Mouse (Mus musculus) left cerebral cortex, postnatal 14 days (tissue): ENCODE measurements around the gene Sema4f. TPM values are rescaled to one million over a fixed set of nuclear protein-coding genes. Genes with fewer than 3 reads are reported as not detected.

ENCODE experiments used
- DNase-seq, 2 experiments: peaks; one replicate each; pipeline ENCODE4 v3.0.0; 2021 to 2022; ENCODE audit warnings: low spot score in 2 of 2, mixed read lengths in 1 of 2
- intact Hi-C: fragments of 180-260 bp; cut with DNase I; formaldehyde crosslinking; loops from one replicate; pipeline ENCODE4 v1.15.1; 2025
- long read RNA-seq, 2 experiments: library from polyadenylated mRNA; stranded (forward); transcript quantifications; one replicate each; pipeline ENCODE4 v2.0.0; 2021
- total RNA-seq, 2 experiments: library from RNA; stranded (reverse); gene quantifications; 2 replicates each; pipeline ENCODE4 v1.2.3; 2021

Gene Sema4f
- total RNA-seq, result 10 to 100 TPM; 44.5 to 45.6 TPM
- long read RNA-seq, experiment 1, full-length matches to known transcripts, result 47 of 72 reads
- long read RNA-seq, experiment 1, partial matches to known transcripts, result 6 of 72 reads
- long read RNA-seq, experiment 1, other reads (novel, unspliced or antisense), result 19 of 72 reads
- long read RNA-seq, experiment 2, full-length matches to known transcripts, result 38 of 62 reads
- long read RNA-seq, experiment 2, partial matches to known transcripts, result 5 of 62 reads
- long read RNA-seq, experiment 2, other reads (novel, unspliced or antisense), result 19 of 62 reads

DNA sequence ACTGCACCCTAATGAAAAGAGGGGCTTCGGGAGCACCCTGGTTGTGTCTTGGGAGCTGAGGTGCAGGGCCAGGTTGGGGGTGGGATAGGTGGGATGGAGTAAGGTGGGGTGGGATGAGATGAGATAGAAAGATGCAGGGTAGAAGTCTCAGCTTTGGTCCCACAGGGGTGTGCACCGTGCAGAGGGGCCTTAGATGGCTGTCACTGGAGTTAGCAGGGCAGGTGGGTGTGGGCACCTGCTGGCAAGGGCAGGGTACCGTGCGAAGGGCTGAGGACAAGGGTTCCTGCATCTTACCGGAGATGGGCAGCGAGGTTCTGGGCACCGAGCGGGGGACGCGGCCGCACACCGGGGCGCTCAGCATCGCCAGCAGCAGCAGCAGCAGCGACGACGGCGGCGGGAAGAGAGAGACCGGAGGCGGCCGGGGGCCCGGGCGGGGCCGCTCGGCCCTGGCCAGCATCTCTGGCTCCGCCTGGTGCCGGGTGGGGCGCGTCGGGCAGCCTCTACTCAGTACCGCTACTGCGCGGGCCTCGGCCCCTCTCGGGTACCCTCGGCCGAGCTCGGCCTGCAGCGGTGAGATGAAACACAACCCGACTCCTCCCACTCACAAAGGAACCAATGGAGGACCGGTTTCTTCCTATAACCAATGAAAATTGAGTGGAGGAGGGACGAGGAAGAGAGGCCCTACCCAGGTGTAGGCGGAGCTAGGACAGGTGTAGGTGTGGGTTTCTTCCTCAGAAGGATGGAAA, at the start of gene Sema4f:
TSS of gene Sema4f (minus strand) at position 603 of the 746 bp plus-strand sequence.
- DNase-seq, result peak; percentile 79 to 90
- intact Hi-C loops, result no loop called here

DNA sequence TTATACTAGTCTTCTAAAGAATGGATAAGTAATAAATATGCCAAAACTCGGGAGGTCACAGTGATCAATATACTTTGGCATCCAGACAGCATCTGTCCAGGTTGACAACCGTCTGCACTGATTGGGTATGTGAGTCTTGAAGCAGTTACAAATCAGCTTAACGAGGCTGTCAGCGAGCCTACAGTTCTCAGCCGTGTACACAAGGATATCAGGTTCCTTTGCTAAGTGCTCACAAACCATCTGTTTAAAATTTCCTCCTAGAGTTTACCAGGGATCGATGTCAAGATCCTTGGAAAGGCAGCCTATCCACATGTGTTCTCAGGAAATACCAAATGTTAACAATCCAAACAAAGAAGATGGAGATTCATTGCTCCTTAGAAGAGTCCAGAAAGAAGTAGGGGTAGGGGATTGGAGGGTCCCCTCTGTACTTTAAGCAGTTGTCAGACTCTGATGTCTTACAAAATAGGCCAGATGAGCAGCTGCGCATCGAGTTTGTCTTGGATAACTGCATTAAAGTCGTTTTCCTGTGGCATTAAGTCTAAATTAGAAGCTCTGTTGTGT, 47.9 kb upstream of the Sema4f start:
- no peak for DNase-seq
- intact Hi-C loops, result no loop called here

DNA sequence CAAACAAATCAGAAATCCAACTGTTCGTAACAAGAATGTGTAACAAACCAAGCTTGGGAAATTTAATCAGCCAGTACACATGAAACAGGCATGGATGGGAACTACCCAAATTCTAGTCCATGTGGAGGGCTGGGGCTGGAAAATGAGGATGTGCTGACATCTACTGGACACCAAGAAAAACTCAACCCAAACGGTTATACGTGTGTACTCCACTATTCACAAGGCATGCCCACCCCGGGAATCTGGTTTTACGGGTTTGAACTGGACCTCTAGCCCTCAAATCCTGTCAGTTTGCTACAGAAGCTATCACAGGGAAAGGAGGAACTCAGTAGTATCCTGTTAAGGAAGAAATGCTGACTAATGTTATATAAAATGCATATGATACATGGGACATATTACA, 31.5 kb upstream of the Sema4f start:
- intact Hi-C loops, result loop anchor here (2.0 kb wide), 2 partner anchors 54 to 230 kb away; no protein-coding TSS in a partner anchor
- DNase-seq, result peak; percentile 62 to 76

GRCm38 (mm10) chr6:82969249-82970084, 29.9 kb upstream of the Sema4f start:
- intact Hi-C loops, result loop anchor here (2.0 kb wide), 2 partner anchors 53 to 229 kb away; no protein-coding TSS in a partner anchor
- DNase-seq, result no peak

DNA sequence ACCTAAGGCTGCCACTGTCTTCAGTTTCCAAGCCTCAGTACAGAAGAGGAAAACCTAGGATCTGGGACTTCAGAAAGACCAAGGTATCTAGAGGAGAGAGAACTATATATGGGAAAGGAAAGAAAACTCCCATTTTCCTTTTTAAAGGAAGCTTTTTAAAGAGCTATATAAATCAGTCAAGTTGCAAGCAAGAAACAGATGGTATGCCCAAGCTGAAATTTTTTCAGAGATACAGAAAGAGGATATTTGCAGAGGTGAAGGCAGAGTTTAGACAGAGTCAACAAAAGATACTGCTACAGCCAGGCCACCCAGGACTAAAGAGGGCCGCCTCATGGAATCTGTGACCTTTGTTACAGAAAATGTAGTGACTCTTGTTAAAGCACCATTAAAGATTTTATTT, 22.1 kb upstream of the Sema4f start:
- intact Hi-C loops, result no loop called here
- no peak for DNase-seq

DNA sequence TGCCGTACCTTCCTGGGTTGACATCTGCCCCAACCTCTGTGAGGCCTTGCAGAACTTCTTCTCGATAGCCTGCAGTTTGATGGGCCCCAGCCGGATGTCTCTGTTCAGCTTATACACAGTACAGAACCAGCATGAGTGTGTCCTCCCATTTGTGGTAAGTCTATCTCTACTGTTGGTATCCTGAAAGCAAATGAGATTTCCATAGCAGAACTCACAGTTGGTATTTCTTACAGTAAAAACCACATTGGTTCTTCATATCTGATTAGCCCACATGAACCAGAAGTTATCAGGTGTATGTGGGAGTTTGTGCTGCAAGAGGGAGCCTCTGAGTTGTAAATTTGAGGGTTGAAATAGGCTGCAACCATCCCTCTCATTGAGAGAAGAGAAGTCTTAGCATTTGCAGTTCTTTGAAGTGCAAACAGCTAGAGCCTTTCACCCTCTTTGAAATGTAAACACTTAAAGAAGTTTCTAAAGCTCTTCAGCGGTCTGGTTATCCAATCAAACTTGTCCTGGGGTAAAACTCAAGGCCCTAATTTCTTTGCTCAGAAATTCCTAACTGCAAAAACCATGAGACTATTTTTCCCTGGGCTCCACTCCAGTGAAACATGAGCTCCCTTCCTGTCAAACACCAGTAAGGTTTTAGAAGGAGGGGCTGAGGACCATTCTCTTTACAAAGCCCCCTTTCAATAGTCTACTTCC, 17.1 kb upstream of the Sema4f start:
- intact Hi-C loops, result no loop called here

GRCm38 (mm10) chr6:82946651-82947050, 7.1 kb upstream of the Sema4f start, which contains the start of gene M1ap:
Gene M1ap, plus strand, starts transcription at chr6:82946902.
- DNase-seq, result no peak
- intact Hi-C loops, result no loop called here

More for the DNA sequence above, 17.1 kb upstream of the Sema4f start:
- no peak for DNase-seq

DNA sequence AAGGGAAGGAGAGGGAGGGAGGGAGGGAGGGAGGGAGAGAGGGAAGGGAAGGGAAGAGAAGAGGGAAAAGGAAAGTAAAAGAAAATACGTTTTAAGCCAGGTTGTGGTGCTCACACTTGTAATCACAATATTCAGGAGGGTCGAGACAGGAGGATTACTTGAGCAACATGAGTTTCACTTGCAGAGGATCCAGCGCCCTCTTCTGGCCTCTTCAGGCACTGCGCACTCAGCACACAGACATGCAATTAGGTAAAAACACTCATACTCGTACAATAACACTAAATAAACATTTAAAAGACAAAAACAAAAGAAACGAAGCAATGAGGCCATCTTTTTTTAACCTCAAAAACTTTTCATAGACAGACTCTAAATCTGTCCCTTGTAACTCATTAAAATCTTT, 6.2 kb upstream of the Sema4f start:
- intact Hi-C loops, result no loop called here

GRCm38 (mm10) chr6:82940765-82941164, 1.2 kb upstream of the Sema4f start:
- intact Hi-C loops, result no loop called here
- DNase-seq, result no peak

More for the DNA sequence above, 6.2 kb upstream of the Sema4f start:
- DNase-seq, result no peak

DNA sequence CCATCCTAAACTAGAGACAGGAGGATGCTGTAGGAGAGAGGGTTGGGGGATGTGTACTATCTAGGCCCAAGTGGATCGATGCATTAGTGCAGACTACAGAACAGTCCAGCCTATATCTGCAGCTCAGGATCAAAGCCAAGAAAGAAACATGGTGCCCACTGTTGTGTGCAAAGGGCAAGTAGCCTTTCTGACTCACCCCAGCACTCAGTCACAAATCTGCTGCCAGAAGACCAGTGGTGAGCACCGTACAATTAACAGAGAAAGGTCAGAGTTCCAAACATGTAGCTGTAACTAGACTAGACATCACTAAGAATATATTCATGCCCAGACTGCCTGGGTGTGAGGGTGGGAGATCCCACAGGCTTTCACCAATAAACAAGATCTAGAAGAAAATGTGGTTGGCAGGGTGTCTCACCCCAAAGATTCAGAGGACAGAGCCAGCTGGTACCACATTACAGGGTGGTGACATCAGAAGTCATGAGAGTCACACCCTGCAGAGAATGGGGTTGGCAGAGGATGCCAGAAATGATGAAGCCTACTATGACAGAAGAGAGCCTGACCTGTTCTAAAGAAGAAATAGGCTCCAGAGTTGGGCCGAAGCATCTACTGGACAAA, 4.8 kb downstream of the Sema4f start:
- DNase-seq, result no peak

GRCm38 (mm10) chr6:82927617-82928016, 12.0 kb downstream of the Sema4f start:
- intact Hi-C loops, result no loop called here
- no peak for DNase-seq

More for the DNA sequence above, 4.8 kb downstream of the Sema4f start:
- intact Hi-C loops, result no loop called here

- DNase-seq, result no peak
- intact Hi-C loops, result no loop called here
Measured at GRCm38 (mm10) chr6:82926528-82926927, 13.0 kb downstream of the Sema4f start.

DNA sequence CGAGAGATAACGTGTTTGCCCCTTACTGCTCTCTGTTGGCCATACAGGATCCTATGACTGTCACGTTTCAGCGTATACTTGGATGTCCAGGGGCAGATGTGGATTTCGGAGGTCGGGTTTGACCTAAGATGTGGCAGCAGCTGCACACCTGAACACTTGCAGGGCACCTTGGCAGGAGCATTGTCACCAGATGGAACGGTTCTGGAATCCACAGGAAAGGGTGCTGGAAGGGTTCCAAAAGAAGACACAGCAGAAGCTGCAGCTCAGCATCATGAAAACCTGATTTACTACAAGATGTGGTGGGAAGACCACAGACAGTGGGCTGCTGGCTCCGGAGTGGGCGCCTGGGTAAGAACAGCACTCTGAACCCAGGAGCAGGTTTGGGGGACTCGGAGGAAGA, 13.5 kb downstream of the Sema4f start:
- intact Hi-C loops, result no loop called here
- no peak for DNase-seq

- intact Hi-C loops, result no loop called here
- DNase-seq, result no peak
Measured at GRCm38 (mm10) chr6:82925005-82925404, 14.6 kb downstream of the Sema4f start.

GRCm38 (mm10) chr6:82921426-82922224, 17.9 kb downstream of the Sema4f start:
- DNase-seq, result no peak
- intact Hi-C loops, result no loop called here

DNA sequence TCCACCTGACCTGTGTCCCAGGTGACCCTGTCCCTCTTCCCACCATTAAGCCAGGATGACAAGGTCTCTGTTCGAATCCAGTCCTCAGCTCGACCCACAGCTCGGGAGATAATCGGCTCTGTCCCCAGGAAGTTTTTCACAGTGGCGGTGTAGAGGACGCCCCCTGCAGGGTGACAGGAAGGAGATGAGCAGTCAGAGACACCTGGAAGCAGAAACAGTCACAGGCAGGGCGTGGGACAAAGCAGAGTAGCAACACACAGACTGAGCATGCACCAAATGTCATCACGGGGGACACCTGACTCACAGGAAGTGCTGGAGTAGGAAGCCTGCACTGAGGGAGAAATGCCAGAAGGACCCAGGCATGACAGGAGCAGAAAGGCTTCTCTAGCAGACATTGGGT, 20.0 kb downstream of the Sema4f start:
- intact Hi-C loops, result no loop called here
- no peak for DNase-seq

- intact Hi-C loops, result no loop called here
- no peak for DNase-seq
Measured at GRCm38 (mm10) chr6:82918371-82918770, 21.2 kb downstream of the Sema4f start.

DNA sequence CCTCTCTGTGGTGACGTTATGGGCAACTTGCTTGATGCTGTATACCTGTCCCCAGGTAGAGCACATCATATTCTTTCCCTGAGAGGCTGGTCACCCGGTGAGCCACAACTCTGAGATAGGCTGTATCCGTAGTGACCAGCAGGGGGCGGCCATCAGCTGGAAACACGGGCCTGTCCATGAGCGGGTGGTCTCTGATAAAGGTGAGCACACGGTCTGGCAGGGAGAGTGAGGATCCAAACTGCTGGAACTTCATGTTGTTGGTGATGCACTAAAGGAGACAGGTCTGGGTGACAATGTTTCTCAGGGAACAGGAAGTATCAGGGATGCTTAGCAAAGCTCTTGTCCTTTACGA, 21.8 kb downstream of the Sema4f start:
- intact Hi-C loops, result loop anchor here (2.0 kb wide), 1 partner anchor 53 kb away; no protein-coding TSS in a partner anchor
- DNase-seq, result peak; percentile 62 to 66
